Mouse (Mus musculus) intestine, embryonic 16.5 days (tissue): ENCODE results near the gene Hinfp. TPM values are rescaled to one million over a fixed set of nuclear protein-coding genes. Genes with fewer than 3 reads are reported as not detected.

Experiments used
- microRNA-seq: library from miRNA; unstranded; fragments of <30 nt; microRNA quantifications from one replicate; pipeline ENCODE4, GENCODE M21; 2016
- polyA plus RNA-seq: library from polyadenylated mRNA; unstranded; fragments of >200 nt; fragmentation: Nextera tagmentation; extraction: Ambion mirVana; gene quantifications from 2 replicates; pipeline ENCODE4 v1.2.1, GENCODE M21; 2015

The Hinfp gene
- polyA plus RNA-seq, 1 experiment from 2014 or later = 19.4 TPM

Small RNA genes lying within 50 kb of the gene (microRNA-seq; reads per million reads assigned to microRNA genes)
- not detected for gene Gm44335

Other genes with a start within 250 kb of the Hinfp start
- 13.2 and 15.6 TPM in 2 replicates for gene Usp2, start 238.7 kb downstream of the Hinfp start, polyA plus RNA-seq
- gene Mfrp, start 203.9 kb downstream of the Hinfp start, polyA plus RNA-seq = 0.18 and 0.24 TPM in 2 replicates
- gene C1qtnf5, start 198.4 kb downstream of the Hinfp start, polyA plus RNA-seq = 2.7 and 3.0 TPM in 2 replicates
- 0.05 and 0.12 TPM in 2 replicates for gene Gm49380, start 192.2 kb downstream of the Hinfp start, polyA plus RNA-seq
- 45.4 and 48.1 TPM in 2 replicates for gene Rnf26, start 192.2 kb downstream of the Hinfp start, polyA plus RNA-seq
- gene Mcam, start 171.2 kb downstream of the Hinfp start, polyA plus RNA-seq = 42.9 and 45.1 TPM in 2 replicates
- 10.9 and 11.2 TPM in 2 replicates for gene Cbl, start 71.6 kb downstream of the Hinfp start, polyA plus RNA-seq
- gene Ccdc153, start 65.0 kb downstream of the Hinfp start, polyA plus RNA-seq = not detected in 2 replicates
- gene Pdzd3, start 54.2 kb downstream of the Hinfp start, polyA plus RNA-seq = 22.2 and 28.5 TPM in 2 replicates
- gene Nlrx1, start 37.1 kb downstream of the Hinfp start, polyA plus RNA-seq = 5.4 and 5.5 TPM in 2 replicates
- 2.6 and 3.0 TPM in 2 replicates for gene Abcg4, start 17.1 kb downstream of the Hinfp start, polyA plus RNA-seq
- 15.3 and 16.5 TPM in 2 replicates for gene C2cd2l, start 14.6 kb upstream of the Hinfp start, polyA plus RNA-seq
- gene Dpagt1, start 20.3 kb upstream of the Hinfp start, polyA plus RNA-seq = 39.3 and 42.7 TPM in 2 replicates
- gene H2afx, start 29.0 kb upstream of the Hinfp start, polyA plus RNA-seq = 268 and 278 TPM in 2 replicates
- 134 and 155 TPM in 2 replicates for gene Hmbs, start 38.6 kb upstream of the Hinfp start, polyA plus RNA-seq
- gene Vps11, start 56.0 kb upstream of the Hinfp start, polyA plus RNA-seq = 37.1 and 40.2 TPM in 2 replicates
- 36.5 and 41.2 TPM in 2 replicates for gene Hyou1, start 73.8 kb upstream of the Hinfp start, polyA plus RNA-seq
- 87.2 and 101 TPM in 2 replicates for gene Slc37a4, start 91.2 kb upstream of the Hinfp start, polyA plus RNA-seq
- 1,622 and 1,645 TPM in 2 replicates for gene Rps25, start 101.5 kb upstream of the Hinfp start, polyA plus RNA-seq
- 110 and 122 TPM in 2 replicates for gene Trappc4, start 101.9 kb upstream of the Hinfp start, polyA plus RNA-seq
- gene Ccdc84, start 112.9 kb upstream of the Hinfp start, polyA plus RNA-seq = 23.3 and 25.9 TPM in 2 replicates
- not detected in 2 replicates for gene Foxr1, start 135.5 kb upstream of the Hinfp start, polyA plus RNA-seq
- gene Upk2, start 149.3 kb upstream of the Hinfp start, polyA plus RNA-seq = 0.61 and 0.80 TPM in 2 replicates
- 5.1 and 5.9 TPM in 2 replicates for gene Bcl9l, start 177.2 kb upstream of the Hinfp start, polyA plus RNA-seq